Mouse (Mus musculus): ENCODE measurements around the gene Emc8.

- no peak for TF ChIP-seq CTCF (IDR thresholded peaks at IDR 0.05)
- TF ChIP-seq EP300 (IDR thresholded peaks at IDR 0.05), result no peak
These were observed 4.4 kb upstream of the Emc8 start for GRCm38 (mm10) chr8:120672626-120673229.

All from lung, postnatal 0 days (tissue).